Mouse (Mus musculus) monocyte, adult 5-6 weeks (primary cell): ENCODE measurements at regions not wholly inside any gene's neighbourhood (a gene's known extent, or its start where the extent isn't known, plus 50 kb on each side); places are given as distances from the start of the nearest gene placed in this dataset.

Source experiments
- ATAC-seq: fragments of 153-309, 156-312 bp; replicated peaks from 2 replicates; pipeline ENCODE4 v1.8.0; 2017; ENCODE audit warnings: mild to moderate bottlenecking; ENCODE audit not compliant: low TSS enrichment, insufficient number of reproducible peaks, severe bottlenecking, poor library complexity, low FRiP score

- ATAC-seq: no peak
Measured at GRCm38 (mm10) chr6:14298167-14298566, 426.8 kb upstream of the 2610001J05Rik start.

GRCm38 (mm10) chr6:14297428-14297827, 426.1 kb upstream of the 2610001J05Rik start:
- ATAC-seq: no peak

GRCm38 (mm10) chr6:14290843-14291242, 419.5 kb upstream of the 2610001J05Rik start:
- no peak for ATAC-seq

GRCm38 (mm10) chr6:14281476-14281875, 410.2 kb upstream of the 2610001J05Rik start:
- no peak for ATAC-seq

GRCm38 (mm10) chr6:14261941-14262340, 390.6 kb upstream of the 2610001J05Rik start:
- ATAC-seq: no peak

GRCm38 (mm10) chr6:14240331-14240730, 369.0 kb upstream of the 2610001J05Rik start:
- no peak for ATAC-seq

- no peak for ATAC-seq
Measured at GRCm38 (mm10) chr6:14239151-14239550, 367.8 kb upstream of the 2610001J05Rik start.

GRCm38 (mm10) chr6:14230823-14231222, 359.5 kb upstream of the 2610001J05Rik start:
- ATAC-seq: no peak

GRCm38 (mm10) chr6:14207509-14207908, 336.2 kb upstream of the 2610001J05Rik start:
- ATAC-seq: no peak

- ATAC-seq: no peak
Measured at GRCm38 (mm10) chr6:14197107-14197506, 325.8 kb upstream of the 2610001J05Rik start.

GRCm38 (mm10) chr6:14195351-14195750, 324.0 kb upstream of the 2610001J05Rik start:
- ATAC-seq: no peak

- no peak for ATAC-seq
Measured at GRCm38 (mm10) chr6:14191387-14192023, 320.2 kb upstream of the 2610001J05Rik start.

GRCm38 (mm10) chr6:14185921-14186420, 314.7 kb upstream of the 2610001J05Rik start:
- ATAC-seq: no peak

GRCm38 (mm10) chr6:14147370-14147769, 276.1 kb upstream of the 2610001J05Rik start:
- no peak for ATAC-seq

GRCm38 (mm10) chr6:14146394-14146793, 275.1 kb upstream of the 2610001J05Rik start:
- no peak for ATAC-seq

GRCm38 (mm10) chr6:14142107-14142751, 270.9 kb upstream of the 2610001J05Rik start:
- ATAC-seq: no peak

GRCm38 (mm10) chr6:14130392-14131144, 259.2 kb upstream of the 2610001J05Rik start:
- ATAC-seq: no peak

- ATAC-seq: no peak
Measured at GRCm38 (mm10) chr6:14129394-14129793, 258.1 kb upstream of the 2610001J05Rik start.

GRCm38 (mm10) chr6:14122311-14122710, 251.0 kb upstream of the 2610001J05Rik start:
- ATAC-seq: no peak
